Mouse (Mus musculus) forebrain, embryonic 15.5 days (tissue): ENCODE measurements around the gene Dr1. TPM values are rescaled to one million over a fixed set of nuclear protein-coding genes. Genes with fewer than 3 reads are reported as not detected.
"Not testable (repeated sequence)": the region's sequence is repeated elsewhere in the genome, so short reads cannot be mapped to it uniquely, and the experiment has no call there.

Source experiments
- ATAC-seq: fragments of 200-750 bp; cut with Nextera tagmentation; replicated peaks from 2 replicates; pipeline ENCODE4 v1.8.0; 2017; ENCODE audit warnings: mild to moderate bottlenecking, moderate TSS enrichment, moderate library complexity
- H3K27ac ChIP-seq: fragments of 300-500 bp; sonication (generic); replicated peaks from 2 replicates; pipeline ENCODE4 v1.5.1; 2015; ENCODE audit warnings: mild to moderate bottlenecking, inconsistent platforms
- H3K27me3 ChIP-seq: fragments of 300-500 bp; sonication (generic); 2 replicates; pipeline ENCODE4 v1.6.1; 2015; ENCODE audit warnings: inconsistent platforms
- H3K36me3 ChIP-seq: fragments of 300-500 bp; sonication (generic); 2 replicates; pipeline ENCODE4 v1.6.1; 2015; ENCODE audit warnings: mild to moderate bottlenecking, inconsistent platforms
- H3K4me1 ChIP-seq: fragments of 300-500 bp; sonication (generic); 2 replicates; pipeline ENCODE4 v1.6.1; 2015; ENCODE audit warnings: inconsistent platforms
- H3K4me2 ChIP-seq: fragments of 300-500 bp; sonication (generic); replicated peaks from 2 replicates; pipeline ENCODE4 v1.6.1; 2015; ENCODE audit warnings: mild to moderate bottlenecking, inconsistent platforms
- H3K4me3 ChIP-seq: fragments of 300-500 bp; sonication (generic); 2 replicates; pipeline ENCODE4 v1.5.1; 2015; ENCODE audit warnings: mild to moderate bottlenecking, inconsistent platforms
- H3K9ac ChIP-seq: fragments of 300-500 bp; sonication (generic); replicated peaks from 2 replicates; pipeline ENCODE4 v1.6.1; 2015; ENCODE audit warnings: mild to moderate bottlenecking, inconsistent platforms
- H3K9me3 ChIP-seq: fragments of 300-500 bp; sonication (generic); 2 replicates; pipeline ENCODE4 v1.6.1; 2016; ENCODE audit warnings: inconsistent platforms
- WGBS: fragments of 180-500 bp; shearing (Covaris S2); methylation state at CpG from one replicate; pipeline ENCODE4 v1.1.7; 2015; ENCODE audit warnings: mixed read lengths; 5-methylcytosine and 5-hydroxymethylcytosine counted together
- polyA plus RNA-seq: library from polyadenylated mRNA; unstranded; fragments of >200 nt; fragmentation: Nextera tagmentation; extraction: Ambion mirVana; gene quantifications from 2 replicates; pipeline ENCODE4 v1.2.1, GENCODE M21; 2015

Dr1 gene
- polyA plus RNA-seq, result 45.3 and 47.1 TPM in 2 replicates

- peak within 1 kb of the TSS; percentile 91 for H3K4me3 ChIP-seq
- peak within 1 kb of the TSS; percentile 95 for H3K27ac ChIP-seq
- peaks cover 41% of the 10 kb centered on the region for H3K4me1 ChIP-seq
- H3K36me3 ChIP-seq, result no peaks in the 10 kb centered on the region
- H3K9me3 ChIP-seq, result no peaks in the 10 kb centered on the region
- peak; percentile 99 for ATAC-seq
- peak within 1 kb of the TSS; percentile 90 for H3K9ac ChIP-seq
- H3K4me2 ChIP-seq, result peak within 1 kb of the TSS; percentile 88
- WGBS, result 3% methylated on average over 55 of the region's 55 CpGs
- no peaks in the 10 kb centered on the region for H3K27me3 ChIP-seq
These were observed at the start of gene Dr1 for GRCm38 (mm10) chr5:108268127-108269062. Gene Dr1 (plus strand): TSS chr5:108268897.

GRCm38 (mm10) chr5:108224077-108224476 lies 44.6 kb upstream of the Dr1 start:
- H3K4me3 ChIP-seq, result no peak overlapping the region
- no peaks in the 10 kb centered on the region for H3K9me3 ChIP-seq
- H3K4me2 ChIP-seq, result no peak overlapping the region
- no peak for ATAC-seq
- H3K4me1 ChIP-seq, result no peaks in the 10 kb centered on the region
- H3K9ac ChIP-seq, result no peak overlapping the region
- H3K36me3 ChIP-seq, result no peaks in the 10 kb centered on the region
- H3K27ac ChIP-seq, result no peak overlapping the region
- H3K27me3 ChIP-seq, result no peaks in the 10 kb centered on the region

GRCm38 (mm10) chr5:108226159-108226558 lies 42.5 kb upstream of the Dr1 start:
- Histone ChIP-seq H3K4me3 (no peak overlapping the region), H3K9ac (no peak overlapping the region), H3K9me3 (no peaks in the 10 kb centered on the region), H3K4me1 (no peaks in the 10 kb centered on the region), H3K27ac (no peak overlapping the region), H3K36me3 (no peaks in the 10 kb centered on the region), H3K4me2 (no peak overlapping the region), H3K27me3 (no peaks in the 10 kb centered on the region)
- no peak for ATAC-seq

- 64% methylated on average over 3 of the region's 3 CpGs for WGBS
- ATAC-seq, result no peak
- Histone ChIP-seq H3K9me3 (no peaks in the 10 kb centered on the region), H3K27me3 (no peaks in the 10 kb centered on the region), H3K4me2 (no peak overlapping the region), H3K9ac (no peak overlapping the region), H3K4me3 (no peak overlapping the region), H3K27ac (no peak overlapping the region), H3K36me3 (no peaks in the 10 kb centered on the region), H3K4me1 (no peaks in the 10 kb centered on the region)
These were observed 22.4 kb upstream of the Dr1 start for GRCm38 (mm10) chr5:108246314-108246765.

GRCm38 (mm10) chr5:108250033-108250432 lies 18.7 kb upstream of the Dr1 start:
- Histone ChIP-seq H3K27ac (no peak overlapping the region), H3K36me3 (no peaks in the 10 kb centered on the region), H3K4me2 (no peak overlapping the region), H3K9me3 (no peaks in the 10 kb centered on the region), H3K4me3 (no peak overlapping the region), H3K27me3 (no peaks in the 10 kb centered on the region), H3K4me1 (no peaks in the 10 kb centered on the region), H3K9ac (no peak overlapping the region)
- ATAC-seq, result no peak
- 76% methylated on average over 2 of the region's 2 CpGs for WGBS

- no peak for ATAC-seq
- H3K36me3 ChIP-seq, result no peaks in the 10 kb centered on the region
These were observed 13.4 kb upstream of the Dr1 start for GRCm38 (mm10) chr5:108255259-108255658.

GRCm38 (mm10) chr5:108262722-108263121 lies 6.0 kb upstream of the Dr1 start:
- ATAC-seq, result no peak
- Histone ChIP-seq H3K36me3 (no peaks in the 10 kb centered on the region), H3K4me3 (no peak overlapping the region), H3K4me1 (peaks cover under 1% of the 10 kb centered on the region), H3K4me2 (no peak overlapping the region), H3K9ac (no peak overlapping the region), H3K9me3 (no peaks in the 10 kb centered on the region), H3K27me3 (no peaks in the 10 kb centered on the region), H3K27ac (no peak overlapping the region)
- 36% methylated on average over 4 of the region's 4 CpGs for whole genome bisulfite sequencing

More at GRCm38 (mm10) chr5:108255259-108255658, 13.4 kb upstream of the Dr1 start:
- no peaks in the 10 kb centered on the region for H3K27me3 ChIP-seq
- no peaks in the 10 kb centered on the region for H3K9me3 ChIP-seq
- no peak overlapping the region for H3K4me2 ChIP-seq
- no peak overlapping the region for H3K4me3 ChIP-seq
- WGBS, result 84% methylated on average over 5 of the region's 5 CpGs
- no peak overlapping the region for H3K9ac ChIP-seq
- no peaks in the 10 kb centered on the region for H3K4me1 ChIP-seq
- no peak overlapping the region for H3K27ac ChIP-seq

- H3K4me1 ChIP-seq, H3K27ac ChIP-seq, H3K4me3 ChIP-seq, H3K4me2 ChIP-seq, H3K9me3 ChIP-seq, H3K36me3 ChIP-seq, ATAC-seq, H3K27me3 ChIP-seq, H3K9ac ChIP-seq: not testable (repeated sequence)
- WGBS, result 95% methylated on average over 1 of the region's 1 CpGs
These were observed 4.9 kb upstream of the Dr1 start for GRCm38 (mm10) chr5:108263785-108264184.

GRCm38 (mm10) chr5:108266990-108267389 lies 1.7 kb upstream of the Dr1 start:
- Histone ChIP-seq H3K4me2 (no peak overlapping the region), H3K27me3 (no peaks in the 10 kb centered on the region)

GRCm38 (mm10) chr5:108269063-108269810 lies 540 bp downstream of the Dr1 start:
- H3K27ac ChIP-seq, result peak overlapping the region; percentile 95
- peak overlapping the region; percentile 88 for H3K4me2 ChIP-seq
- H3K9ac ChIP-seq, result peak overlapping the region; percentile 90
- peak overlapping the region; percentile 91 for H3K4me3 ChIP-seq
- no peaks in the 10 kb centered on the region for H3K36me3 ChIP-seq
- peak; percentile 82 for ATAC-seq
- no peaks in the 10 kb centered on the region for H3K27me3 ChIP-seq
- peaks cover 47% of the 10 kb centered on the region for H3K4me1 ChIP-seq
- H3K9me3 ChIP-seq, result no peaks in the 10 kb centered on the region
- whole genome bisulfite sequencing, result under 1% methylated on average over 44 of the region's 44 CpGs

More at GRCm38 (mm10) chr5:108266990-108267389, 1.7 kb upstream of the Dr1 start:
- H3K27ac ChIP-seq, result no peak overlapping the region
- peaks cover 31% of the 10 kb centered on the region for H3K4me1 ChIP-seq
- H3K4me3 ChIP-seq, result no peak overlapping the region
- no peaks in the 10 kb centered on the region for H3K36me3 ChIP-seq
- no peak overlapping the region for H3K9ac ChIP-seq
- no peak for ATAC-seq
- H3K9me3 ChIP-seq, result no peaks in the 10 kb centered on the region

GRCm38 (mm10) chr5:108269811-108270151 lies 1.1 kb downstream of the Dr1 start:
- H3K4me2 ChIP-seq, result peak overlapping the region; percentile 88
- 18% methylated on average over 7 of the region's 7 CpGs for WGBS
- no peaks in the 10 kb centered on the region for H3K36me3 ChIP-seq
- peak overlapping the region; percentile 91 for H3K4me3 ChIP-seq
- peak overlapping the region; percentile 90 for H3K9ac ChIP-seq
- no peak overlapping the region for H3K27ac ChIP-seq
- H3K9me3 ChIP-seq, result no peaks in the 10 kb centered on the region
- no peak for ATAC-seq
- H3K4me1 ChIP-seq, result peaks cover 47% of the 10 kb centered on the region
- H3K27me3 ChIP-seq, result no peaks in the 10 kb centered on the region

- no peaks in the 10 kb centered on the region for H3K36me3 ChIP-seq
- H3K27me3 ChIP-seq, result no peaks in the 10 kb centered on the region
- ATAC-seq, result no peak
- H3K4me1 ChIP-seq, result peaks cover 47% of the 10 kb centered on the region
- no peaks in the 10 kb centered on the region for H3K9me3 ChIP-seq
- peak overlapping the region; percentile 90; the same call in 1 of the 2 replicates for H3K9ac ChIP-seq
- peak overlapping the region; percentile 88 for H3K4me2 ChIP-seq
- no peak overlapping the region for H3K27ac ChIP-seq
- WGBS, result 53% methylated on average over 9 of the region's 9 CpGs
- H3K4me3 ChIP-seq, result peak overlapping the region; percentile 91
These were observed 1.7 kb downstream of the Dr1 start for GRCm38 (mm10) chr5:108270415-108270814.
